Mouse (Mus musculus) fat pad, adult 2 months (tissue): ENCODE results near the gene Map4k5.

Experiments used
- DNase-seq: peaks from one replicate; pipeline ENCODE4 v3.0.0-alpha.2; 2011; ENCODE audit warnings: low read depth, low spot score; ENCODE audit errors: extremely low read depth

Gene Map4k5

GRCm38 (mm10) chr12:69888345-69888744, 4.7 kb downstream of the Map4k5 start:
- DNase-seq, result no peak

- DNase-seq, result no peak
Measured at GRCm38 (mm10) chr12:69887776-69888175, 5.2 kb downstream of the Map4k5 start.

GRCm38 (mm10) chr12:69885170-69885923, 7.7 kb downstream of the Map4k5 start:
- DNase-seq, result no peak

GRCm38 (mm10) chr12:69884053-69884452, 8.9 kb downstream of the Map4k5 start:
- no peak for DNase-seq

GRCm38 (mm10) chr12:69881198-69881905, 11.6 kb downstream of the Map4k5 start:
- peak; percentile 88 for DNase-seq

- no peak for DNase-seq
Measured at GRCm38 (mm10) chr12:69879739-69880138, 13.3 kb downstream of the Map4k5 start.

GRCm38 (mm10) chr12:69879172-69879665, 13.8 kb downstream of the Map4k5 start:
- peak; percentile 94 for DNase-seq

GRCm38 (mm10) chr12:69877842-69878363, 15.1 kb downstream of the Map4k5 start:
- peak; percentile 93 for DNase-seq

- DNase-seq, result no peak
Measured at GRCm38 (mm10) chr12:69871632-69872031, 21.4 kb downstream of the Map4k5 start.

- DNase-seq, result no peak
Measured at GRCm38 (mm10) chr12:69867338-69867737, 25.7 kb downstream of the Map4k5 start.

GRCm38 (mm10) chr12:69864164-69864692, 28.8 kb downstream of the Map4k5 start:
- DNase-seq, result no peak

- no peak for DNase-seq
Measured at GRCm38 (mm10) chr12:69863505-69863904, 29.5 kb downstream of the Map4k5 start.

- no peak for DNase-seq
Measured at GRCm38 (mm10) chr12:69858847-69859246, 34.2 kb downstream of the Map4k5 start.

GRCm38 (mm10) chr12:69857597-69857996, 35.4 kb downstream of the Map4k5 start:
- no peak for DNase-seq

GRCm38 (mm10) chr12:69856398-69856797, 36.6 kb downstream of the Map4k5 start:
- no peak for DNase-seq

GRCm38 (mm10) chr12:69855641-69856300, 37.2 kb downstream of the Map4k5 start:
- no peak for DNase-seq

GRCm38 (mm10) chr12:69853942-69854341, 39.1 kb downstream of the Map4k5 start:
- DNase-seq, result no peak

GRCm38 (mm10) chr12:69853387-69853786, 39.6 kb downstream of the Map4k5 start:
- no peak for DNase-seq

GRCm38 (mm10) chr12:69852288-69852687, 40.7 kb downstream of the Map4k5 start:
- DNase-seq, result peak; percentile 55

- no peak for DNase-seq
Measured at GRCm38 (mm10) chr12:69848083-69848878, 44.7 kb downstream of the Map4k5 start.
